Mouse (Mus musculus): Measurements from ENCODE around the gene 1500009L16Rik.

- TF ChIP-seq EP300 (optimal IDR thresholded peaks at IDR 0.05) (no peak), CTCF (IDR thresholded peaks at IDR 0.05; ENCODE audit: low read depth) (no peak)
Observed at GRCm38 (mm10) chr10:83757343-83757962, 34.8 kb downstream of the 1500009L16Rik start.

Data from stomach, postnatal 0 days (tissue).